Mouse (Mus musculus): ENCODE results near the gene Ccrl2. TPM values are rescaled to one million over a fixed set of nuclear protein-coding genes. Genes with fewer than 3 reads are reported as not detected.
A peak's percentile ranks its signal among the peaks of the same experiment; 100 is the strongest.

Ccrl2 gene
- polyA plus RNA-seq, 1 experiment from 2014 or later = 49.0 TPM

- Histone ChIP-seq H3K36me3 (ENCODE audit: insufficient read depth, low read length) (no peaks in the 10 kb centered on the region), H3K9ac (replicated peaks; ENCODE audit: low read depth) (peak overlapping the region; percentile 54), H3K27me3 (replicated peaks; ENCODE audit: insufficient read depth, low read length) (no peaks in the 10 kb centered on the region), H3K27ac (ENCODE audit: low read length) (peak overlapping the region; percentile 82), H3K9me3 (ENCODE audit: low read length) (no peaks in the 10 kb centered on the region), H3K4me2 (replicated peaks; ENCODE audit: low read depth, low read length) (peak overlapping the region; percentile 87), H3K4me1 (ENCODE audit: insufficient read depth, low read depth, low read length) (no peaks in the 10 kb centered on the region; the same call in 1 of the 2 replicates), H3K4me3 (ENCODE audit: low read depth, low read length) (peak overlapping the region; percentile 52)
- ATAC-seq (no peak), DNase-seq (ENCODE audit: low spot score) (no peak)
- TF ChIP-seq EP300 (IDR thresholded peaks at IDR 0.05) (no peak), CTCF (IDR thresholded peaks at IDR 0.05) (no peak)
- 2% methylated on average over 11 of the region's 11 CpGs for WGBS
Measured at GRCm38 (mm10) chr9:111056519-111056797, 861 bp downstream of the Ccrl2 start.

GRCm38 (mm10) chr9:111055800-111056518 is 1.4 kb downstream of the Ccrl2 start:
- peak overlapping the region; percentile 52 for H3K4me3 ChIP-seq (ENCODE audit: low read depth, low read length)
- H3K36me3 ChIP-seq (ENCODE audit: insufficient read depth, low read length) = no peaks in the 10 kb centered on the region
- ATAC-seq (0 out of 2 replicates have a peak, but pooled peaks have one; percentile 8), DNase-seq (ENCODE audit: low spot score) (peak; percentile 34)
- WGBS = 33% methylated on average over 29 of the region's 29 CpGs
- peak overlapping the region; percentile 82 for H3K27ac ChIP-seq (ENCODE audit: low read length)
- no peaks in the 10 kb centered on the region for H3K27me3 ChIP-seq (replicated peaks; ENCODE audit: insufficient read depth, low read length)
- no peak for TF ChIP-seq CTCF (IDR thresholded peaks at IDR 0.05)
- no peak for TF ChIP-seq EP300 (IDR thresholded peaks at IDR 0.05)
- peak overlapping the region; percentile 54 for H3K9ac ChIP-seq (replicated peaks; ENCODE audit: low read depth)
- H3K4me1 ChIP-seq (ENCODE audit: insufficient read depth, low read depth, low read length) = no peaks in the 10 kb centered on the region; the same call in 1 of the 2 replicates
- no peaks in the 10 kb centered on the region for H3K9me3 ChIP-seq (ENCODE audit: low read length)
- H3K4me2 ChIP-seq (replicated peaks; ENCODE audit: low read depth, low read length) = peak overlapping the region; percentile 87

GRCm38 (mm10) chr9:111054923-111055322 is 2.4 kb downstream of the Ccrl2 start:
- Histone ChIP-seq H3K27me3 (replicated peaks; ENCODE audit: insufficient read depth, low read length) (no peaks in the 10 kb centered on the region), H3K27ac (ENCODE audit: low read length) (no peak overlapping the region), H3K36me3 (ENCODE audit: insufficient read depth, low read length) (no peaks in the 10 kb centered on the region), H3K9ac (replicated peaks; ENCODE audit: low read depth) (0 out of 2 replicates have a peak overlapping the region, but pooled peaks have one; percentile 54), H3K4me1 (ENCODE audit: insufficient read depth, low read depth, low read length) (no peaks in the 10 kb centered on the region; the same call in 1 of the 2 replicates), H3K9me3 (ENCODE audit: low read length) (no peaks in the 10 kb centered on the region), H3K4me2 (replicated peaks; ENCODE audit: low read depth, low read length) (peak overlapping the region; percentile 87), H3K4me3 (ENCODE audit: low read depth, low read length) (no peak overlapping the region)
- no peak for TF ChIP-seq EP300 (IDR thresholded peaks at IDR 0.05)
- no peak for TF ChIP-seq CTCF (IDR thresholded peaks at IDR 0.05)
- no peak for ATAC-seq
- DNase-seq (ENCODE audit: low spot score) = no peak
- WGBS = 38% methylated on average over 9 of the region's 9 CpGs

GRCm38 (mm10) chr9:111048452-111048851 is 8.9 kb downstream of the Ccrl2 start:
- no peak overlapping the region; the same call in 1 of the 2 replicates for H3K27ac ChIP-seq (ENCODE audit: low read length)
- no peaks in the 10 kb centered on the region for H3K36me3 ChIP-seq (ENCODE audit: insufficient read depth, low read length)
- H3K27me3 ChIP-seq (replicated peaks; ENCODE audit: insufficient read depth, low read length) = no peaks in the 10 kb centered on the region
- H3K4me1 ChIP-seq (ENCODE audit: insufficient read depth, low read depth, low read length) = no peaks in the 10 kb centered on the region
- no peak overlapping the region for H3K4me2 ChIP-seq (replicated peaks; ENCODE audit: low read depth, low read length)
- no peak overlapping the region for H3K9ac ChIP-seq (replicated peaks; ENCODE audit: low read depth)
- WGBS = 60% methylated on average over 3 of the region's 3 CpGs
- H3K9me3 ChIP-seq (ENCODE audit: low read length) = no peaks in the 10 kb centered on the region
- TF ChIP-seq CTCF (IDR thresholded peaks at IDR 0.05) (0 out of 2 replicates have a peak, but pooled peaks have one; percentile 7), EP300 (IDR thresholded peaks at IDR 0.05) (0 out of 2 replicates have a peak, but pooled peaks have one; percentile 41)
- DNase-seq (ENCODE audit: low spot score) = peak; percentile 20
- H3K4me3 ChIP-seq (ENCODE audit: low read depth, low read length) = no peak overlapping the region
- ATAC-seq = peak; percentile 47; the same call in 1 of the 2 replicates

GRCm38 (mm10) chr9:111047266-111047665 is 10.1 kb downstream of the Ccrl2 start:
- ATAC-seq (no peak), DNase-seq (ENCODE audit: low spot score) (no peak)
- H3K9ac ChIP-seq (replicated peaks; ENCODE audit: low read depth) = no peak overlapping the region
- no peaks in the 10 kb centered on the region for H3K9me3 ChIP-seq (ENCODE audit: low read length)
- no peak overlapping the region for H3K4me3 ChIP-seq (ENCODE audit: low read depth, low read length)
- no peaks in the 10 kb centered on the region for H3K36me3 ChIP-seq (ENCODE audit: insufficient read depth, low read length)
- no peak overlapping the region for H3K27ac ChIP-seq (ENCODE audit: low read length)
- 85% methylated on average over 5 of the region's 5 CpGs for WGBS
- no peaks in the 10 kb centered on the region for H3K4me1 ChIP-seq (ENCODE audit: insufficient read depth, low read depth, low read length)
- H3K27me3 ChIP-seq (replicated peaks; ENCODE audit: insufficient read depth, low read length) = no peaks in the 10 kb centered on the region
- TF ChIP-seq CTCF (IDR thresholded peaks at IDR 0.05) = 0 out of 2 replicates have a peak, but pooled peaks have one; percentile 10
- no peak for TF ChIP-seq EP300 (IDR thresholded peaks at IDR 0.05)
- no peak overlapping the region for H3K4me2 ChIP-seq (replicated peaks; ENCODE audit: low read depth, low read length)

GRCm38 (mm10) chr9:111046222-111046621 is 11.1 kb downstream of the Ccrl2 start:
- DNase-seq (ENCODE audit: low spot score) (peak; percentile 46), ATAC-seq (0 out of 2 replicates have a peak, but pooled peaks have one; percentile 11)
- 53% methylated on average over 3 of the region's 3 CpGs for WGBS

More at GRCm38 (mm10) chr9:111046222-111046621, 11.1 kb downstream of the Ccrl2 start:
- TF ChIP-seq CTCF (IDR thresholded peaks at IDR 0.05) = no peak
- TF ChIP-seq EP300 (IDR thresholded peaks at IDR 0.05) = no peak
- Histone ChIP-seq H3K27me3 (replicated peaks; ENCODE audit: insufficient read depth, low read length) (no peaks in the 10 kb centered on the region), H3K9me3 (ENCODE audit: low read length) (no peaks in the 10 kb centered on the region), H3K27ac (ENCODE audit: low read length) (no peak overlapping the region), H3K4me2 (replicated peaks; ENCODE audit: low read depth, low read length) (no peak overlapping the region), H3K4me3 (ENCODE audit: low read depth, low read length) (no peak overlapping the region), H3K36me3 (ENCODE audit: insufficient read depth, low read length) (no peaks in the 10 kb centered on the region), H3K9ac (replicated peaks; ENCODE audit: low read depth) (no peak overlapping the region), H3K4me1 (ENCODE audit: insufficient read depth, low read depth, low read length) (no peaks in the 10 kb centered on the region)
